Mouse (Mus musculus): Measurements from ENCODE around the gene Esrp2.

DNA sequence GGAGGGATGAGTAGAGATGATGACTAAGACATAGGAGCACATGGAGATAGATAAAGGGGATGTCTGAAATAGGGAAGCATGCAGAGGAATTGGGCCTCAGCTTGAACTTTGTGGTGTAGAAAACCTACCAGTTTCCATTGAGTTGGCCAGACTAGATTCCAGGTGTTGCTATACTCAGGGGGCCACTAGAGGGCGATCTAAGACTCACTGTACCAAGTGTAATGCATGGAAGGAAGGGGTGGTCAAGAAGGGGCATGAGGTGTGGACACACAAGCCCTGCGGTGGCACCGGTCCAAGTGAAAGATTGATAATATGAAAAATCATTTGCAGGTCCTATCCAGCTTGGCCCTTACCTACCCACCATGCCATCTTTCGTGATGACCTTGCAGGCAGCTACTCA is 28.7 kb upstream of the Esrp2 start:
- peak; percentile 87 for TF ChIP-seq CTCF (IDR thresholded peaks at IDR 0.05; ENCODE audit: low read depth)
- TF ChIP-seq EP300 (IDR thresholded peaks at IDR 0.05; ENCODE audit: low read depth), result no peak

Data from liver, postnatal 0 days (tissue).